Mouse (Mus musculus): Measurements from ENCODE around the gene Pdia3. TPM values are rescaled to one million over a fixed set of nuclear protein-coding genes. Genes with fewer than 3 reads are reported as not detected.
"Not testable (repeated sequence)": the region's sequence is repeated elsewhere in the genome, so short reads cannot be mapped to it uniquely, and the experiment has no call there.

Gene Pdia3
- polyA plus RNA-seq, 1 experiment from 2014 or later, result 473 TPM

DNA sequence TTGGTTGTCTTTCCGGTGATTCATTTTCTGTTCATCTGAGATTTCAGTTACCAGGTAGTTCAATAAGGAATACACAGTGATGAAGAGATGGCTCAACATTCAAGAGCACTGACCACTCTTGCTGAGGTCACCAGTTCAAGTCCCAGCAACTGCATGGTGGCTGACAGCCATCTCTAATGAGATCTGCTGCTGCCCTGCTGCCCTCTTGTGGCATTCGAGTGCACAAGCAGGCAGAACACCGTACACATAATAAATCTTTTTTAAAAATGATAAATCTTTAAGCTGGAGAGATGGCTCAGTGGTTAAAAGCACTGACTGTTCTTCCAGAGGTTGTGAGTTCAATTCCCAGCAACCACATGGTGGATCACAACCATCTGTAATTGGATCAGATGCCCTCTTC is 66.9 kb downstream of the Pdia3 start:
- ATAC-seq (replicated peaks; ENCODE audit: extremely low read depth, insufficient read depth, low FRiP score), result no peak
- Histone ChIP-seq H3K27me3 (ENCODE audit: control insufficient read depth, insufficient read depth, low read length) (no peaks in the 10 kb centered on the region), H3K9me3 (replicated peaks; ENCODE audit: control insufficient read depth, low read length) (no peaks in the 10 kb centered on the region), H3K36me3 (ENCODE audit: control insufficient read depth, insufficient read depth) (no peaks in the 10 kb centered on the region), H3K4me2 (ENCODE audit: low read depth, low read length) (no peak overlapping the region), H3K9ac (ENCODE audit: low read length) (no peak overlapping the region), H3K27ac (ENCODE audit: low read length) (no peak overlapping the region), H3K4me1 (ENCODE audit: control insufficient read depth, insufficient read depth, low read length) (no peaks in the 10 kb centered on the region), H3K4me3 (ENCODE audit: low read length) (no peak overlapping the region)
- 51% methylated on average over 3 of the region's 3 CpGs for WGBS

DNA sequence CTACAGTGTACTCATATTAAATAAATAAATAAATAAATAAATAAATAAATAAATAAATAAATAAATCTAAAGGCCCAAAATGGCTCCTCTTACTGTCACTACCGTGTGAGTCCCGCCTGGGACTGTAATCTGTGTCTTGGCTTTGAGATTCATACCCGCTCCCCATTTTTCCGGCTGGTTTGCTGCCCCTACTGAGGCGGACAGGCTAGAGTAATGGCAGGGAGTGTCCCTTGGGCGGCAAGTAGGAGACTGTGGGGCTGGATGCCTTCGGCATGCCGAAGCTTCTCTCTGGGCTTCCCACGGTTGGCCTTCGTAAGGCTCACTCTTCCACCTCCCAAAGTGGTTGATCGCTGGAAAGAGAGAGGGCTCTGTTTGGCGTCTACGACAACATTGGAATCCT is 67.3 kb downstream of the Pdia3 start:
- H3K4me1 ChIP-seq (ENCODE audit: control insufficient read depth, insufficient read depth, low read length); ATAC-seq (replicated peaks; ENCODE audit: extremely low read depth, insufficient read depth, low FRiP score); H3K4me2 ChIP-seq (ENCODE audit: low read depth, low read length); H3K4me3 ChIP-seq (ENCODE audit: low read length); H3K9ac ChIP-seq (ENCODE audit: low read length); H3K36me3 ChIP-seq (ENCODE audit: control insufficient read depth, insufficient read depth); H3K9me3 ChIP-seq (replicated peaks; ENCODE audit: control insufficient read depth, low read length); H3K27ac ChIP-seq (ENCODE audit: low read length); H3K27me3 ChIP-seq (ENCODE audit: control insufficient read depth, insufficient read depth, low read length): not testable (repeated sequence)
- WGBS, result 84% methylated on average over 13 of the region's 13 CpGs

GRCm38 (mm10) chr2:121483576-121483975 is 70.0 kb downstream of the Pdia3 start:
- Histone ChIP-seq H3K4me2 (ENCODE audit: low read depth, low read length) (no peak overlapping the region), H3K4me1 (ENCODE audit: control insufficient read depth, insufficient read depth, low read length) (no peaks in the 10 kb centered on the region), H3K27me3 (ENCODE audit: control insufficient read depth, insufficient read depth, low read length) (no peaks in the 10 kb centered on the region), H3K9ac (ENCODE audit: low read length) (no peak overlapping the region), H3K27ac (ENCODE audit: low read length) (no peak overlapping the region), H3K9me3 (replicated peaks; ENCODE audit: control insufficient read depth, low read length) (no peaks in the 10 kb centered on the region), H3K36me3 (ENCODE audit: control insufficient read depth, insufficient read depth) (no peaks in the 10 kb centered on the region), H3K4me3 (ENCODE audit: low read length) (no peak overlapping the region)
- 77% methylated on average over 8 of the region's 8 CpGs for WGBS
- ATAC-seq (replicated peaks; ENCODE audit: extremely low read depth, insufficient read depth, low FRiP score), result no peak

GRCm38 (mm10) chr2:121484403-121484802 is 70.8 kb downstream of the Pdia3 start:
- ATAC-seq (replicated peaks; ENCODE audit: extremely low read depth, insufficient read depth, low FRiP score); H3K27me3 ChIP-seq (ENCODE audit: control insufficient read depth, insufficient read depth, low read length); H3K27ac ChIP-seq (ENCODE audit: low read length); H3K4me2 ChIP-seq (ENCODE audit: low read depth, low read length); H3K4me1 ChIP-seq (ENCODE audit: control insufficient read depth, insufficient read depth, low read length); H3K36me3 ChIP-seq (ENCODE audit: control insufficient read depth, insufficient read depth); H3K4me3 ChIP-seq (ENCODE audit: low read length); H3K9ac ChIP-seq (ENCODE audit: low read length); H3K9me3 ChIP-seq (replicated peaks; ENCODE audit: control insufficient read depth, low read length): not testable (repeated sequence)
- 50% methylated on average over 1 of the region's 2 CpGs for WGBS

Small RNA genes lying within 50 kb of the gene (microRNA-seq; reads per million reads assigned to microRNA genes)
- gene Gm22953, result not detected

Other genes starting within 250 kb of the Pdia3 start
- 34.1 and 36.1 TPM in 2 replicates for gene Tubgcp4, start 243.1 kb upstream of the Pdia3 start, polyA plus RNA-seq (2015; fragmentation: Nextera tagmentation; extraction: Ambion mirVana)
- 6.3 and 7.1 TPM in 2 replicates for gene Zscan29, start 242.7 kb upstream of the Pdia3 start, polyA plus RNA-seq (2015; fragmentation: Nextera tagmentation; extraction: Ambion mirVana)
- 34.5 and 42.4 TPM in 2 replicates for gene Trp53bp1, start 142.4 kb upstream of the Pdia3 start, polyA plus RNA-seq (2015; fragmentation: Nextera tagmentation; extraction: Ambion mirVana)
- gene Map1a, start 124.2 kb upstream of the Pdia3 start, polyA plus RNA-seq (2015; fragmentation: Nextera tagmentation; extraction: Ambion mirVana), result 3.7 and 4.0 TPM in 2 replicates
- gene Ppip5k1, start 58.4 kb upstream of the Pdia3 start, polyA plus RNA-seq (2015; fragmentation: Nextera tagmentation; extraction: Ambion mirVana), result 11.0 and 13.5 TPM in 2 replicates
- gene Ckmt1, start 56.1 kb upstream of the Pdia3 start, polyA plus RNA-seq (2015; fragmentation: Nextera tagmentation; extraction: Ambion mirVana), result 2.4 and 4.2 TPM in 2 replicates
- gene Strc, start 26.6 kb upstream of the Pdia3 start, polyA plus RNA-seq (2015; fragmentation: Nextera tagmentation; extraction: Ambion mirVana), result not detected in 2 replicates
- gene Catsper2, start within 50 bp of the Pdia3 start, polyA plus RNA-seq (2015; fragmentation: Nextera tagmentation; extraction: Ambion mirVana), result 2.7 and 3.4 TPM in 2 replicates
- gene Ell3, start 30.5 kb downstream of the Pdia3 start, polyA plus RNA-seq (2015; fragmentation: Nextera tagmentation; extraction: Ambion mirVana), result 1.1 and 1.6 TPM in 2 replicates
- 468 and 577 TPM in 2 replicates for gene Serf2, start 35.4 kb downstream of the Pdia3 start, polyA plus RNA-seq (2015; fragmentation: Nextera tagmentation; extraction: Ambion mirVana)
- gene Hypk, start 39.5 kb downstream of the Pdia3 start, polyA plus RNA-seq (2015; fragmentation: Nextera tagmentation; extraction: Ambion mirVana), result 81.2 and 83.9 TPM in 2 replicates
- 0.11 and 0.19 TPM in 2 replicates for gene Serinc4, start 43.0 kb downstream of the Pdia3 start, polyA plus RNA-seq (2015; fragmentation: Nextera tagmentation; extraction: Ambion mirVana)
- gene Mfap1b, start 60.3 kb downstream of the Pdia3 start, polyA plus RNA-seq (2015; fragmentation: Nextera tagmentation; extraction: Ambion mirVana), result 43.6 and 50.9 TPM in 2 replicates
- gene Mfap1a, start 92.9 kb downstream of the Pdia3 start, polyA plus RNA-seq (2015; fragmentation: Nextera tagmentation; extraction: Ambion mirVana), result 21.2 and 25.3 TPM in 2 replicates
- gene Wdr76, start 92.9 kb downstream of the Pdia3 start, polyA plus RNA-seq (2015; fragmentation: Nextera tagmentation; extraction: Ambion mirVana), result 5.7 and 7.8 TPM in 2 replicates